Mouse (Mus musculus) liver, adult 2 months (tissue): Measurements from ENCODE around the gene Tomm6. TPM values are rescaled to one million over a fixed set of nuclear protein-coding genes. Genes with fewer than 3 reads are reported as not detected.

Source experiments
- DNase-seq: peaks from one replicate; pipeline ENCODE4 v3.0.0-alpha.2; 2011; ENCODE audit warnings: low read depth, low spot score; ENCODE audit errors: extremely low read depth
- H3K27ac ChIP-seq: fragments of 200-500 bp; replicated peaks from 2 replicates; pipeline ENCODE4 v1.5.1; 2012; ENCODE audit warnings: low read depth, mild to moderate bottlenecking, control low read depth, inconsistent platforms, low read length; ENCODE audit not compliant: insufficient read depth
- H3K27me3 ChIP-seq: fragments of 200-500 bp; 2 replicates; pipeline ENCODE4 v1.6.1; 2012; ENCODE audit warnings: mild to moderate bottlenecking, moderate library complexity, low read length, inconsistent platforms; ENCODE audit not compliant: control insufficient read depth, insufficient read depth
- H3K36me3 ChIP-seq: fragments of 200-500 bp; 2 replicates; pipeline ENCODE4 v1.6.1; 2012; ENCODE audit warnings: low read length, inconsistent platforms; ENCODE audit not compliant: control insufficient read depth, insufficient read depth
- H3K4me1 ChIP-seq: fragments of 200-500 bp; 2 replicates; pipeline ENCODE4 v1.6.1; 2011; ENCODE audit warnings: low read length; ENCODE audit not compliant: control insufficient read depth, insufficient read depth
- H3K4me3 ChIP-seq: fragments of 200-500 bp; 2 replicates; pipeline ENCODE4 v1.5.1; 2011; ENCODE audit warnings: low read depth, mild to moderate bottlenecking, control low read depth, low read length, moderate library complexity; ENCODE audit not compliant: insufficient read depth
- H3K79me2 ChIP-seq: fragments of 200-500 bp; 2 replicates; pipeline ENCODE4 v1.6.1; 2012; ENCODE audit warnings: inconsistent platforms, mild to moderate bottlenecking, low read length, moderate library complexity; ENCODE audit not compliant: control insufficient read depth, insufficient read depth
- H3K9ac ChIP-seq: fragments of 200-500 bp; 2 replicates; pipeline ENCODE4 v1.6.1; 2012; ENCODE audit warnings: low read depth, mild to moderate bottlenecking, control low read depth, inconsistent platforms, low read length
- CTCF ChIP-seq: fragments of 200-500 bp; IDR thresholded peaks from 2 replicates; pipeline ENCODE4 v1.5.1; 2011; ENCODE audit warnings: low read depth, low read length, control low read depth
- POLR2A ChIP-seq: fragments of 200-500 bp; IDR thresholded peaks from 2 replicates; pipeline ENCODE4 v1.6.1; 2011; ENCODE audit warnings: low read length, control low read depth; ENCODE audit not compliant: insufficient read depth; ENCODE audit errors: extremely low read depth
- WGBS: fragments of 180-500 bp; shearing (Covaris S2); methylation state at CpG from one replicate; pipeline ENCODE4 v1.1.7; 2018; 5-methylcytosine and 5-hydroxymethylcytosine counted together
- polyA plus RNA-seq: library from polyadenylated mRNA; depleted of rRNA; stranded (reverse); fragments of >200 nt; gene quantifications from 2 replicates; pipeline ENCODE4 v1.2.3, GENCODE M21; 2012; rRNA removed
- total RNA-seq: library from RNA; depleted of rRNA; stranded (reverse); fragments of >200 nt; gene quantifications from 2 replicates; pipeline ENCODE4 v1.2.3, GENCODE M21; 2014; rRNA removed

Gene Tomm6
- total and polyA plus RNA-seq, 2 experiments, result 30.6 to 97.6 TPM

GRCm38 (mm10) chr17:47651953-47652352 is 36.2 kb downstream of the Tomm6 start:
- 98% methylated on average over 2 of the region's 2 CpGs for WGBS
- Histone ChIP-seq H3K36me3 (no peaks in the 10 kb centered on the region), H3K4me1 (no peaks in the 10 kb centered on the region), H3K27me3 (no peaks in the 10 kb centered on the region), H3K27ac (no peak overlapping the region), H3K4me3 (no peak overlapping the region), H3K9ac (no peak overlapping the region), H3K79me2 (no peaks in the 10 kb centered on the region; the same call in 1 of the 2 replicates)
- no peak for DNase-seq
- TF ChIP-seq CTCF (no peak), POLR2A (no peak)

GRCm38 (mm10) chr17:47648966-47649365 is 39.2 kb downstream of the Tomm6 start:
- TF ChIP-seq POLR2A (no peak), CTCF (no peak)
- no peak overlapping the region for H3K4me3 ChIP-seq
- H3K27ac ChIP-seq, result no peak overlapping the region
- H3K79me2 ChIP-seq, result no peaks in the 10 kb centered on the region; the same call in 1 of the 2 replicates
- H3K36me3 ChIP-seq, result no peaks in the 10 kb centered on the region
- no peak for DNase-seq
- H3K27me3 ChIP-seq, result no peaks in the 10 kb centered on the region
- H3K9ac ChIP-seq, result no peak overlapping the region
- H3K4me1 ChIP-seq, result no peaks in the 10 kb centered on the region
- WGBS, result 84% methylated on average over 4 of the region's 4 CpGs

- Histone ChIP-seq H3K27ac (no peak overlapping the region), H3K79me2 (no peaks in the 10 kb centered on the region; the same call in 1 of the 2 replicates), H3K9ac (no peak overlapping the region), H3K4me1 (no peaks in the 10 kb centered on the region), H3K27me3 (no peaks in the 10 kb centered on the region), H3K36me3 (no peaks in the 10 kb centered on the region), H3K4me3 (no peak overlapping the region)
- WGBS, result 93% methylated on average over 1 of the region's 1 CpGs
- peak; percentile 55 for TF ChIP-seq CTCF
- no peak for TF ChIP-seq POLR2A
- peak; percentile 76 for DNase-seq
These were observed 41.5 kb downstream of the Tomm6 start for GRCm38 (mm10) chr17:47646683-47647082.

GRCm38 (mm10) chr17:47642992-47643391 is 45.2 kb downstream of the Tomm6 start:
- peak; percentile 36 for DNase-seq
- no peak overlapping the region for H3K9ac ChIP-seq
- no peaks in the 10 kb centered on the region for H3K36me3 ChIP-seq
- no peaks in the 10 kb centered on the region for H3K4me1 ChIP-seq
- H3K4me3 ChIP-seq, result no peak overlapping the region
- H3K27me3 ChIP-seq, result no peaks in the 10 kb centered on the region
- TF ChIP-seq CTCF, result no peak
- TF ChIP-seq POLR2A, result no peak
- H3K27ac ChIP-seq, result no peak overlapping the region
- WGBS, result 97% methylated on average over 2 of the region's 2 CpGs
- 0 out of 2 replicates have a peak, but pooled peaks cover 3% of the 10 kb centered on the region for H3K79me2 ChIP-seq

Other genes starting within 250 kb of the Tomm6 start
- gene Taf8, start 186.1 kb downstream of the Tomm6 start, total RNA-seq, result 8.2 and 8.7 TPM in 2 replicates
- gene Taf8, start 186.1 kb downstream of the Tomm6 start, polyA plus RNA-seq, result 7.8 and 9.6 TPM in 2 replicates
- gene Ccnd3, start 183.3 kb downstream of the Tomm6 start, total RNA-seq, result 16.8 and 23.4 TPM in 2 replicates
- gene Ccnd3, start 183.3 kb downstream of the Tomm6 start, polyA plus RNA-seq, result 39.1 and 41.8 TPM in 2 replicates
- gene Bysl, start 76.9 kb downstream of the Tomm6 start, total RNA-seq, result 2.5 and 3.4 TPM in 2 replicates
- gene Bysl, start 76.9 kb downstream of the Tomm6 start, polyA plus RNA-seq, result 6.7 and 8.1 TPM in 2 replicates
- gene Med20, start 76.8 kb downstream of the Tomm6 start, total RNA-seq, result 14.4 and 15.0 TPM in 2 replicates
- gene Med20, start 76.8 kb downstream of the Tomm6 start, polyA plus RNA-seq, result 15.0 and 19.4 TPM in 2 replicates
- gene Gm20517, start 76.8 kb downstream of the Tomm6 start, total RNA-seq, result 1.2 and 1.9 TPM in 2 replicates
- 0.14 and 0.31 TPM in 2 replicates for gene Gm20517, start 76.8 kb downstream of the Tomm6 start, polyA plus RNA-seq
- 1.2 and 2.1 TPM in 2 replicates for gene Usp49, start 57.7 kb downstream of the Tomm6 start, total RNA-seq
- 2.2 TPM in 2 replicates for gene Usp49, start 57.7 kb downstream of the Tomm6 start, polyA plus RNA-seq
- 1.7 and 1.9 TPM in 2 replicates for gene Frs3, start 644 bp upstream of the Tomm6 start, total RNA-seq
- 6.5 and 7.1 TPM in 2 replicates for gene Frs3, start 644 bp upstream of the Tomm6 start, polyA plus RNA-seq
- 0.09 and 0.27 TPM in 2 replicates for gene Gm21981, start 6.1 kb upstream of the Tomm6 start, total RNA-seq
- gene Gm21981, start 6.1 kb upstream of the Tomm6 start, polyA plus RNA-seq, result 0.36 and 0.46 TPM in 2 replicates
- gene Prickle4, start 6.3 kb upstream of the Tomm6 start, total RNA-seq, result 1.9 and 2.0 TPM in 2 replicates
- gene Prickle4, start 6.3 kb upstream of the Tomm6 start, polyA plus RNA-seq, result 7.9 and 9.9 TPM in 2 replicates
- gene Pgc, start 38.5 kb upstream of the Tomm6 start, total RNA-seq, result 0.20 TPM in 1 of 2 replicates, not detected in the other
- 0.26 and 0.37 TPM in 2 replicates for gene Pgc, start 38.5 kb upstream of the Tomm6 start, polyA plus RNA-seq
- gene Tfeb, start 48.6 kb upstream of the Tomm6 start, total RNA-seq, result 5.7 and 8.1 TPM in 2 replicates
- gene Tfeb, start 48.6 kb upstream of the Tomm6 start, polyA plus RNA-seq, result 15.7 and 16.6 TPM in 2 replicates
- gene Mdfi, start 146.3 kb upstream of the Tomm6 start, total RNA-seq, result 0.65 and 0.67 TPM in 2 replicates
- gene Mdfi, start 146.3 kb upstream of the Tomm6 start, polyA plus RNA-seq, result 1.8 and 2.9 TPM in 2 replicates
- 2.0 and 4.1 TPM in 2 replicates for gene Foxp4, start 236.3 kb upstream of the Tomm6 start, total RNA-seq
- 18.5 and 24.6 TPM in 2 replicates for gene Foxp4, start 236.3 kb upstream of the Tomm6 start, polyA plus RNA-seq